Mouse (Mus musculus): Measurements from ENCODE around the gene Caskin1. TPM values are rescaled to one million over a fixed set of nuclear protein-coding genes. Genes with fewer than 3 reads are reported as not detected.

Caskin1 gene
- polyA plus RNA-seq, 1 experiment, result 0.36 TPM

DNA sequence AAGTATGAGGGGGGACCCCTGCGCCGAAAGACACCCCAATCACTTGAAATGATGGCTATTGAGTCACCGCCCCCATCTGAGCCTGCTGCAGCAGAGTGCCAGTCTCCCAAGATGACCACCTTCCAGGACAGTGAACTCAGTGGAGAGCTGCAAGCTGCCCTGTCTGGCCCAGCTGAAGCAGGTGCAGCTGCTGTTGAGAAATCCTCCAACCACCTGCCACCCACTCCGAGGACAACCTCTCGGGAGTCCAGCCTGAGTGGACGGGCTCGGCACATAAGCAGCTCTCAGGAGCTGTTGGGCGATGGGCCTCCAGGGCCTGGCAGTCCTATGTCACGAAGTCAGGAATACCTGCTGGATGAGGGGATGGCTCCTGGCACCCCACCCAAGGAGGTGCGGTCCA is 15.7 kb downstream of the Caskin1 start:
- H3K27me3 ChIP-seq (ENCODE audit: control insufficient read depth, insufficient read depth, insufficient read length), result peaks cover 21% of the 10 kb centered on the region
- H3K79me2 ChIP-seq (ENCODE audit: control insufficient read depth, insufficient read depth), result no peaks in the 10 kb centered on the region
- H3K4me3 ChIP-seq (ENCODE audit: insufficient read depth, poor library complexity, severe bottlenecking), result no peak overlapping the region
- H3K79me3 ChIP-seq (ENCODE audit: low read depth), result no peaks in the 10 kb centered on the region
- H3ac ChIP-seq (ENCODE audit: control insufficient read depth, insufficient read length, low read depth), result no peak overlapping the region
- peaks cover 12% of the 10 kb centered on the region for H3K36me3 ChIP-seq (ENCODE audit: control insufficient read depth, insufficient read depth)
- TF ChIP-seq CTCF (IDR thresholded peaks at IDR 0.05; ENCODE audit: control insufficient read depth, insufficient read depth, insufficient read length), result no peak
- TF ChIP-seq FOSL1 (IDR thresholded peaks at IDR 0.05; ENCODE audit: insufficient read depth, low read length, poor library complexity, severe bottlenecking), result no peak
- no peak for TF ChIP-seq CEBPB (IDR thresholded peaks at IDR 0.05; ENCODE audit: low read depth)
- no peak for TF ChIP-seq MYOG (IDR thresholded peaks at IDR 0.05; ENCODE audit: control insufficient read depth, extremely low read depth, insufficient read length)
- no peak for TF ChIP-seq MYOD1 (IDR thresholded peaks at IDR 0.05; ENCODE audit: control insufficient read depth, insufficient read length, low read depth)
- no peak for TF ChIP-seq MAX (IDR thresholded peaks at IDR 0.05)

DNA sequence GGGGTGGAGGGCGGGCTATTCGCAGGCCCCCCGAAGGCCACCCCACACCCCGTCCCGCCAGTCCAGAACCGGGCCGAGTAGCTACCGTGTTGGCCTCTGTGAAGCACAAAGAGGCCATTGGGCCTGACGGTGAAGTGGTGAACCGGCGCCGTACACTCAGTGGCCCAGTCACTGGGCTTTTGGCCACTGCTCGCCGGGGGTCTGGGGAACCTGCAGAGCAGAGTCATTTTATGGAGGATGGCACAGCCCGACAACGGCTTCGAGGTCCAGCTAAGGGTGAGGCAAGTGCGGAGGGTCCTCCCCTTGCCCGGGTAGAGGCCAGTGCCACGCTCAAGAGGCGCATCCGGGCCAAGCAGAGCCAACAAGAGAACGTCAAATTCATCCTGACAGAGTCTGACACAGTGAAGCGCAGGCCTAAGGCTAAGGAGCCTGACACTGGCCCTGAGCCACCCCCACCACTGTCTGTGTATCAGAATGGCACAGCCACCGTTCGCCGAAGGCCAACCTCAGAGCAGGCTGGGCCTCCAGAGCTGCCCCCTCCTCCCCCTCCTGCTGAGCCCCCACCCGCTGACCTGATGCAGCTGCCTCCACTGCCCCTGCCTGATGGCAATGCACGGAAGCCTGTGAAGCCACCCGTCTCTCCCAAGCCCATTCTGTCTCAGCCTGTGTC is 17.0 kb downstream of the Caskin1 start:
- H3K27me3 ChIP-seq (ENCODE audit: control insufficient read depth, insufficient read depth, insufficient read length), result peaks cover 8% of the 10 kb centered on the region
- peaks cover 24% of the 10 kb centered on the region for H3K36me3 ChIP-seq (ENCODE audit: control insufficient read depth, insufficient read depth)
- H3K79me2 ChIP-seq (ENCODE audit: control insufficient read depth, insufficient read depth), result no peaks in the 10 kb centered on the region
- no peaks in the 10 kb centered on the region for H3K79me3 ChIP-seq (ENCODE audit: low read depth)
- H3K4me3 ChIP-seq (ENCODE audit: insufficient read depth, poor library complexity, severe bottlenecking), result no peak overlapping the region
- H3ac ChIP-seq (ENCODE audit: control insufficient read depth, insufficient read length, low read depth), result no peak overlapping the region
- TF ChIP-seq USF1 (IDR thresholded peaks at IDR 0.05; ENCODE audit: low read depth) (no peak), MYOG (IDR thresholded peaks at IDR 0.05; ENCODE audit: control insufficient read depth, extremely low read depth, insufficient read length) (no peak), CEBPB (IDR thresholded peaks at IDR 0.05; ENCODE audit: low read depth) (no peak), MYOD1 (IDR thresholded peaks at IDR 0.05; ENCODE audit: control insufficient read depth, insufficient read length, low read depth) (no peak), FOSL1 (IDR thresholded peaks at IDR 0.05; ENCODE audit: insufficient read depth, low read length, poor library complexity, severe bottlenecking) (no peak), MAX (IDR thresholded peaks at IDR 0.05) (no peak), CTCF (IDR thresholded peaks at IDR 0.05; ENCODE audit: control insufficient read depth, insufficient read depth, insufficient read length) (no peak)

DNA sequence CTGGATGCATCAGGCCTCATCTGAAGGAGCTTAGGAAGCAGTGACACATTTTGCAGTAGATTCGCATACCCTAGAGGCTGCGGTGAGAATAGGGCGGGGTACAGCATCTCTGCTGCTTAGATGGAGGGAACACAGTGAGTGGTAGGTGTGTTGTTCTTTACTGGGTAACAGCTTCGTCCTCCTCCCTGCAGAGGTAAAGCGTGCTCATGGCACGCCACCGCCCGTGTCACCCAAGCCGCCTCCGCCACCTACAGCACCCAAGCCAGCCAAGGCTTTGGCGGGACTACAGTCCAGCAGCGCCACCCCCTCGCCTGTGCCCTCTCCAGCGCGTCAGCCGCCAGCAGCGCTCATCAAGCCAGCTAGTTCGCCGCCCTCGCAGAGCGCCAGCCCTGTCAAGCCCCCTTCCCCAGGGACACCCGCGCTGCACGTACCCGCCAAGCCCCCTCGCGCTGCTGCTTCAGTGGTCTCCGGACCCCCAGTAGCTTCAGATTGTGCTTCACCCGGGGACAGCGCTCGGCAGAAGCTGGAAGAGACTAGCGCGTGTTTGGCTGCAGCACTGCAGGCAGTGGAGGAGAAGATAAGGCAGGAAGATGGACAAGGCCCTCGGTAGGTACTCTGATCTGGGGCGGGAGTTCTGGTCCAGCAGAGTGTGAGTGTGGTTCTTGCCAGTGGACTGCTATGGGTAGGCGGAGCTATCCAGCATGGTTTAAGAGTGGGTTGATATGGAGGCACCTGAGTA is 18.1 kb downstream of the Caskin1 start:
- no peak overlapping the region for H3ac ChIP-seq (ENCODE audit: control insufficient read depth, insufficient read length, low read depth)
- no peak for TF ChIP-seq MAX (IDR thresholded peaks at IDR 0.05)
- peaks cover 2% of the 10 kb centered on the region for H3K27me3 ChIP-seq (ENCODE audit: control insufficient read depth, insufficient read depth, insufficient read length)
- no peaks in the 10 kb centered on the region for H3K79me3 ChIP-seq (ENCODE audit: low read depth)
- peaks cover 34% of the 10 kb centered on the region for H3K36me3 ChIP-seq (ENCODE audit: control insufficient read depth, insufficient read depth)
- H3K79me2 ChIP-seq (ENCODE audit: control insufficient read depth, insufficient read depth), result no peaks in the 10 kb centered on the region
- H3K4me3 ChIP-seq (ENCODE audit: insufficient read depth, poor library complexity, severe bottlenecking), result no peak overlapping the region

GRCm38 (mm10) chr17:24507129-24507664 is 18.8 kb downstream of the Caskin1 start:
- no peak overlapping the region for H3K4me3 ChIP-seq (ENCODE audit: insufficient read depth, poor library complexity, severe bottlenecking)
- no peak for TF ChIP-seq MAX (IDR thresholded peaks at IDR 0.05)
- TF ChIP-seq FOSL1 (IDR thresholded peaks at IDR 0.05; ENCODE audit: insufficient read depth, low read length, poor library complexity, severe bottlenecking), result no peak
- TF ChIP-seq MYOD1 (IDR thresholded peaks at IDR 0.05; ENCODE audit: control insufficient read depth, insufficient read length, low read depth), result no peak
- TF ChIP-seq CEBPB (IDR thresholded peaks at IDR 0.05; ENCODE audit: low read depth), result no peak
- no peak for TF ChIP-seq CTCF (IDR thresholded peaks at IDR 0.05; ENCODE audit: control insufficient read depth, insufficient read depth, insufficient read length)
- TF ChIP-seq MYOG (IDR thresholded peaks at IDR 0.05; ENCODE audit: control insufficient read depth, extremely low read depth, insufficient read length), result no peak
- TF ChIP-seq USF1 (IDR thresholded peaks at IDR 0.05; ENCODE audit: low read depth), result no peak
- H3K79me3 ChIP-seq (ENCODE audit: low read depth), result no peaks in the 10 kb centered on the region
- no peaks in the 10 kb centered on the region for H3K79me2 ChIP-seq (ENCODE audit: control insufficient read depth, insufficient read depth)
- peaks cover 35% of the 10 kb centered on the region for H3K36me3 ChIP-seq (ENCODE audit: control insufficient read depth, insufficient read depth)
- H3ac ChIP-seq (ENCODE audit: control insufficient read depth, insufficient read length, low read depth), result no peak overlapping the region
- no peaks in the 10 kb centered on the region for H3K27me3 ChIP-seq (ENCODE audit: control insufficient read depth, insufficient read depth, insufficient read length)

GRCm38 (mm10) chr17:24507806-24508460 is 19.5 kb downstream of the Caskin1 start:
- TF ChIP-seq FOSL1 (IDR thresholded peaks at IDR 0.05; ENCODE audit: insufficient read depth, low read length, poor library complexity, severe bottlenecking) (no peak), MAX (IDR thresholded peaks at IDR 0.05) (no peak), CEBPB (IDR thresholded peaks at IDR 0.05; ENCODE audit: low read depth) (no peak), USF1 (IDR thresholded peaks at IDR 0.05; ENCODE audit: low read depth) (no peak), MYOG (IDR thresholded peaks at IDR 0.05; ENCODE audit: control insufficient read depth, extremely low read depth, insufficient read length) (no peak)
- Histone ChIP-seq H3K27me3 (ENCODE audit: control insufficient read depth, insufficient read depth, insufficient read length) (no peaks in the 10 kb centered on the region), H3K79me2 (ENCODE audit: control insufficient read depth, insufficient read depth) (no peaks in the 10 kb centered on the region), H3ac (ENCODE audit: control insufficient read depth, insufficient read length, low read depth) (no peak overlapping the region), H3K4me3 (ENCODE audit: insufficient read depth, poor library complexity, severe bottlenecking) (no peak overlapping the region), H3K79me3 (ENCODE audit: low read depth) (no peaks in the 10 kb centered on the region), H3K36me3 (ENCODE audit: control insufficient read depth, insufficient read depth) (peaks cover 37% of the 10 kb centered on the region)

Measured in C2C12 (cell line).